Mouse (Mus musculus): ENCODE measurements around the gene Wdr46. TPM values are rescaled to one million over a fixed set of nuclear protein-coding genes. Genes with fewer than 3 reads are reported as not detected.

The Wdr46 gene
- total RNA-seq, 2 experiments from 2014 or later, result 17.5 to 18.5 TPM

GRCm38 (mm10) chr17:33926207-33926932 lies 14.1 kb upstream of the Wdr46 start:
- no peak for DNase-seq (ENCODE audit: low spot score in 2 of 2)

DNA sequence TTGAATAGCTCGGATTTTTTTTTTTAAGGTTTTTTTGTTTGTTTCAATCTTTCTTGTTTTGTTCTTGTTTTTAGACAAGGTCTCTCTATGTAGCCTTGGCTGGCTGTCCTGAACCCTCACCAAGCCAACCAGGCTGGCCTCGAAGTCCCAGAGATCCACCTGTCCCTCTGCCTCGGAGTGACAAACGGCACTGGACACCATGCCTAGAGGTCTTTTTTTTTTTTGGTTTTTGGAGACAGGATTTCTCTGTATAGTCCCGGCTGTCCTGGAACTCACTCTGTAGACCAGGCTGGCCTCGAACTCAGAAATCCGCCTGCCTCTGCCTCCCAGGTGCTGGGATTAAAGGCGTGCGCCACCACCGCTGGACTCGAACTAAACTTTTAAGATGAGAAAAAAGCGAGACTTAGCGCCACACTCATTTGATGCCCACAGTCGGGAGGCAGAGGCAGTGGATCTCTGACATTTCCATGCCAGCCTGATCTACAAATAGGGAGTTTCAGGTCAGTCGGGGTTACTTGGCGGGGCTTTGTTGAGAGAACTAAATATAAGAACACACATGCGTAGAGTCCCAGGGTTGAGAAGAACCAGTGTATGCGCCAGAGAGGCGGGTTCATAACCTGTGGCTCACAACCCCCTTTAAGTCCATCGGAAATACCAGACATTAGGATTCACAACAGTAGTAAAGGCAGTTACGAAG lies 12.1 kb upstream of the Wdr46 start:
- no peak for DNase-seq (ENCODE audit: low spot score in 2 of 2)

DNA sequence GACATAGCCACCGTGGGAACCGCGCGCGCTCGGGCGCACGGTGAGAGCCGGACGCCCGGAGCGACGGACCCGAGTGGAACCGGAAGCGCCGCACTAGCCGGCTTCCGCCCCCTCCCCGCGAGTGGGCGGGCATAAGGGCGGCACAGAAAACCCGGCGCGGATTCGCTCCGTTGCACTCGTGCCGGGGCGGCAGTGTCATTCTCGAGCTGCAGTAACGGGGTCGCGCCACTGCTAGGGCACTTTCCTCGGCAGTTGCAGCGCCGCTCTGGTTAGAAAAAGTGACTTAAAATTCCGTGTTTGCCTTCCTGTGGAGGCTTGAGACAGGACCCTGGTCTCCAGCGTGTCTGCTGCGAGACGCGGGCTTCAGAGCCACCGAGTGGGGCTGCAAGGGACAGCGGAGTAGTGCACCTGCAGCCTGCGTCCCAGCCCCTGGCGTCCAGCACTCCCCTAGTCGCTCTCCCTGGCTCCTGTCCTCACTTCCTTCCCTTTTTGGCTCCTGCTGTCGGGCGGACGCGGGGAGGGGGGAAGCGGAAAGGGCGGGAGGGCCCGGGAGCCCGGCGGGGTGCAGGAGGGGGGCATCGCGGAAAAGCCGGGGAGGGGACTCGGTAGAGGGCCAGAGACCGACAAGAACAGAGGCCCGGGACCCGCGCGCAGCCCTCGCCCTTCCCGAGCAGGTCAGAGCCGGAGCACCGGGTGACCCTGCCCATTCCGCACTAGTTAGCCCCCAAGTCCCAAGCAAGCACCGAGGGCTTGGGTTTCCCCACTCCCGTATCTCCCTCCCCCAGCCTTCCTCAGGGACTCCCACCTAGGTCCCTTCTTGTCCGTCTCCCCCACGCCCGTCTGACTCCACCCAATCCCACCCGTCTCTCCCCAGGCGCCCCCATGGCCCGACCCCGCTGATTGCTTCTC lies 10.8 kb upstream of the Wdr46 start, which contains the start of gene Rgl2:
Gene Rgl2, plus strand, starts transcription at position 173 of the 909 bp plus-strand sequence.
- DNase-seq (ENCODE audit: low spot score in 2 of 2), result peak; percentile 93 to 94

GRCm38 (mm10) chr17:33930280-33931158 lies 9.9 kb upstream of the Wdr46 start:
- DNase-seq (ENCODE audit: low spot score in 2 of 2), result peak; percentile 60 to 67

DNA sequence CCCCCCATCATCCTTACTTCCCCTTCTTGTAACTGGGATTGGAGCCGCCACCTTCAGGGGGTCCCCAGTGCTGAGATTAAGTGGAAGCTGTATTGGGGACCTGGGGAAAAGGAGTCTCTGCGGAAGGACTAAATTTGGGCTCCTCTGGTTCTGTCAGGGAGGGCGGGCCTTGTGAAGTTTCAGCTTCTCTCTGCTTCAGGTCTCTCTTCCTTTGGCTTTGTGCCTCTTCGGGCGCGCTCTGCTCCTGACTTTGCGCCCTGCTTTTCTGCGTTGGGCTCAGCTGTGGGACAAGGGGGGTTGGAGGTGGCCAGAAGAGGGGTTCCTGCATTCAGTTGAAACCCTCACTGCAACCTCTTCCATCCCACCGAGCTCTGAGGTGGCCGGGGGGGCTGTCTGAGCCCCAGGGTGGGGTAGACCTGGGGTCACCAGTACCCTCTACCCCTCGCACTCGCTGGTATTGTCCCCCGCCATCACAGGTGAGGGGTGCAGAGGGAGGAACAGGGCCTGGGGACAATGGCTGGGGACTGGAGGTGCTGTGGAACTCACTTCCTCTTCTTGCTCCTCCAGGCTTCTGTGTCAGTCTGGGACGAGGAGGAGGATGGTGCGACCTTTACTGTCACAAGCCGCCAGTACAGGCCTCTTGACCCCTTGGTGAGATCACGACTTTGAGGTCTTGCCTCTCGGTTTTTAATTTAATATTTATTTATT lies 9.1 kb upstream of the Wdr46 start:
- no peak for DNase-seq (ENCODE audit: low spot score in 2 of 2)

- DNase-seq (ENCODE audit: low spot score in 2 of 2), result no peak
Observed at GRCm38 (mm10) chr17:33931947-33932346, 8.5 kb upstream of the Wdr46 start.

DNA sequence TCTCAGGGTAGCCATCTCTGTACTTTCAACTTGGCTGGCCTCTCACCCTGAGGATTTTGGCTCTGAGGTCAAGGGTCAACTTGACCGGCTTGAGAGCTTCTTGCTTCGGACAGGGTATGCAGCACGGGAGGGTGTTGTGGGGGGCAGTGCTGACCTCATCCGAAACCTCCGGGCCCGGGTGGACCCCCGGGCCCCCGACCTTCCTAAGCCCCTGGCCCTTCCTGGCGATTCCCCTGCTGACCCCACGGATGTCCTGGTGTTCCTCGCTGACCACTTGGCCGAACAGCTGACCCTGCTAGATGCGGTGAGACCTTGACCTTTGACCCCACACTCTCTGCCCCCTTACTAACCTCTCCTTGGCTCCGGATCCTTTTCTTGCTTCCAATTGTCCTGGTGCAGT lies 8.0 kb upstream of the Wdr46 start:
- DNase-seq (ENCODE audit: low spot score in 2 of 2), result no peak

DNA sequence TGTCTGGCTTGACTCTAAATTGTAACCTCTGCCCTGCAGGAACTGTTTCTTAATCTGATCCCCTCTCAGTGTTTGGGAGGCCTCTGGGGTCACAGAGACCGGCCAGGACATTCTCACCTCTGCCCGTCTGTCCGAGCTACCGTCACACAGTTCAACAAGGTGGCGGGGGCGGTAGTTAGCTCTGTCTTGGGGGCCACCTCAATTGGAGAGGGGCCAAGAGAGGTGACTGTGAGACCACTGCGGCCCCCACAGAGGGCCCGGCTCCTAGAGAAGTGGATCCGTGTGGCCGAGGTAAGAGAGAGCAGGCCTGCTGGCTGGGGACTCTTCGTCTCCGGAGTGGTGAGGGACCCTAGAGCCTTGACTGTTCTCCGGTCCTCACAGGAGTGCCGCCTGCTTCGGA lies 7.5 kb upstream of the Wdr46 start:
- no peak for DNase-seq (ENCODE audit: low spot score in 2 of 2)

DNA sequence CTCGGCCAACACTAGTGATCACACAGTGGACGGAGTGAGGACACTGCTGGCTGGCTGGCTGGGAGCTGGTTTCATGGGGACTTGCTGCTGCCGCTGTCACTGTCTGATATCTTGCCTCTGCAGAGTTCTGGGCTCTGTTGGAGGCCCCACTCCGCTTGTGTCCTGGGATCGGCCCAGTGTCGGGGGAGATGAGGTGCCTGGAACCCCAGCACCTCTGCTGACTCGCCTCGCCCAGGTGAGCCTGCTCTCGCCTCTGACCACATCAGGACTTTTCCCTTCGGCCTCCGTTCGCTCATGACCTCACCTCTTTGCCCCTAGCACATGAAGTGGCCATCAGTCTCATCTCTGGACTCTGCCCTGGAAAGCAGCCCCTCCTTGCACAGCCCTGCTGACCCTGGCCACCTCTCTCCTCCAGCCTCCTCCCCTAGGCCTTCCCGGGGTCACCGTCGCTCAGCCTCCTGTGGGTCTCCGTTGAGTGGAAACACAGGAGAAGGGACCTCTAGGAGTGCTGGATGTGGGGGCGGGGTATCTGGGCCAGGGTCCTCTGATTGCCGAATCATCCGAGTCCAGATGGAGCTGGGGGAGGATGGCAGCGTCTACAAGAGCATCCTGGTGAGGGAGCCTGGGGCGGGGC lies 4.9 kb upstream of the Wdr46 start:
- DNase-seq (ENCODE audit: low spot score in 2 of 2), result no peak

DNA sequence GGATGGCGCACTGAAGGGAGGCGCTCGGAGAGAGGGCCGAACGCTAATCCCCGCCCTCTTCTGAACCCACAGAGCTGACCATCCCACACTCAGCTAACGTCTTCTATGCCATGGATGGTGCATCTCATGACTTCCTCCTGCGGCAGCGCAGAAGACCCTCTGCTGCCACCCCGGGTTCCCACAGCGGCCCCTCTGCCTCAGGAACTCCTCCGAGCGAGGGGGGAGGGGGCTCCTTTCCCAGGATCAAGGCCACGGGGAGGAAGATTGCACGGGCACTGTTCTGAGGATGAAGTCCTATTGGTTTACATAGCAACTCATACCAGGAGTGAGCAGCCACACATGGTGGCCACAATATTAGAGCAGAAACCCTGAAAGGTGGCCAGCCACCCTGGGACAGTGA lies 3.5 kb upstream of the Wdr46 start:
- no peak for DNase-seq (ENCODE audit: low spot score in 2 of 2)

GRCm38 (mm10) chr17:33938783-33939182 lies 1.7 kb upstream of the Wdr46 start:
- DNase-seq (ENCODE audit: low spot score in 2 of 2), result no peak

- DNase-seq (ENCODE audit: low spot score in 2 of 2), result no peak
Observed at GRCm38 (mm10) chr17:33940981-33941380, 521 bp downstream of the Wdr46 start.

GRCm38 (mm10) chr17:33941381-33941780 lies 921 bp downstream of the Wdr46 start:
- no peak for DNase-seq (ENCODE audit: low spot score in 2 of 2)

GRCm38 (mm10) chr17:33943454-33943853 lies 3.0 kb downstream of the Wdr46 start:
- no peak for DNase-seq (ENCODE audit: low spot score in 2 of 2)

DNA sequence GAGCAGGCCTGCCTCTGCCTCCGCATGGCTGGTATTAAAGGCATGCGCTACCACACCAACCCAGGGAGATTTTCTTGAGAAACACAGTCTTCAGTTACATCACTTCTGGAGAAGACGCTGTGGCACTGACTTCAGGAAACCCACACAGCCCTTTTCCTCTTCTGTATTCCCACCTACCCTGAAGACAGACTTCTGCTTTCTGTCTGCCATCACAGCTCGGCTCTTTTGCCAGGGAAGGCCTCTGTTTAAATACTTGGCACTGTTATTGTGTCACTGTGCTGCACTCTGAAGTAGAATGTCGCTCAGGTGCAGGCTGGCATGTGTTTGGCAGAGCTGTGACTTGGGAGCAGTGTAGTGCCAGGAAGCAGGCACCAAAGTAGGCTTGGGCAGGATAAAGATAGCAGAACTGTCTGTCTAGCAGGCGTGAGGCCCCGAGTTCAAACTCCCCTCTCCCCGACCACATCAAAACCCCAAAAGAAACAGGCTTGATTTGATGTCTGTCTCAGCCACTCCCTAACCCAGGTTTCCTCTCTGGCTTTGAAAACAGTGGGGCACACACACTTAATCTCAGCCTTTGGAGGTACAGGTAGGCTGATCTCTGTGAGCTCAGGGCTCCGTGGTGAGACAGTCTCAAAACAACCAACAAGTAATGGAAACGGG lies 7.1 kb downstream of the Wdr46 start:
- no peak for DNase-seq (ENCODE audit: low spot score in 2 of 2)

GRCm38 (mm10) chr17:33948090-33948904 lies 7.8 kb downstream of the Wdr46 start:
- no peak for DNase-seq (ENCODE audit: low spot score in 2 of 2)

GRCm38 (mm10) chr17:33948905-33949537 lies 8.6 kb downstream of the Wdr46 start:
- DNase-seq (ENCODE audit: low spot score in 2 of 2), result no peak

Measured in layer of hippocampus, postnatal 14 days (tissue).